Mouse (Mus musculus) kidney, adult 2 months (tissue): ENCODE measurements around the gene Mfsd5.

Experiments used
- CTCF ChIP-seq: fragments of 200-500 bp; conservative IDR thresholded peaks from 2 replicates; pipeline ENCODE4 v1.5.1; 2011; ENCODE audit warnings: low read depth, mild to moderate bottlenecking, control low read depth, low read length, moderate library complexity, mixed read lengths; ENCODE audit not compliant: insufficient read depth, insufficient read length
- POLR2A ChIP-seq: fragments of 200-500 bp; IDR thresholded peaks from one replicate; pipeline ENCODE4 v1.6.1; 2011; ENCODE audit warnings: low read depth, low read length, control low read depth

DNA sequence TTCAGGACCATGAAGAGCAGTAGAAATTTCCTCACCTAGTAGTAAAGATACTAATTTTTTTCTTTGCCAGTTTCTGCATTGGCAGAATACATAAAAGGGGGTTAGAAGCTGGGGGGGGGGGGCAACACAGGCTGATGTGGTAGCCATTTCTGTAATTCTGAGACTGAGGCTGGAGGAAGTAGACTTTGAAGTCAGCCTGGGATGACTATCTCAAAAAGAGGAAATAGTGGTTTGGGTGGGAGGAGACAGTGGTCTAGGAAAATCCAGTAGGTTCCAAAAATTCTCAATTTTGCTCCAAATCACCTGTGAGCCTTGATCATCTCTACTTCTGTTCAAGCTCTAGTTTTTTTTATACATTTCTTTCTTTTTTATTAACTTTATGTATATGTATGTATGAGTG is 32.2 kb downstream of the Mfsd5 start:
- no peak for TF ChIP-seq POLR2A
- no peak for TF ChIP-seq CTCF
